Mouse (Mus musculus) C2C12 (cell line): Measurements from ENCODE around the gene Cpsf4l. TPM values are rescaled to one million over a fixed set of nuclear protein-coding genes. Genes with fewer than 3 reads are reported as not detected.

Source experiments
- H3K27me3 ChIP-seq: one replicate; pipeline ENCODE4 v1.6.1; 2011; ENCODE audit not compliant: control insufficient read depth, insufficient read depth, insufficient read length
- H3K36me3 ChIP-seq: one replicate; pipeline ENCODE4 v1.6.1; 2011; ENCODE audit not compliant: control insufficient read depth, insufficient read depth
- H3K4me3 ChIP-seq: one replicate; pipeline ENCODE4 v1.5.1; 2011; ENCODE audit warnings: mild to moderate bottlenecking, control low read depth; ENCODE audit not compliant: poor library complexity, insufficient read depth, severe bottlenecking
- H3K79me2 ChIP-seq: one replicate; pipeline ENCODE4 v1.6.1; 2011; ENCODE audit not compliant: control insufficient read depth, insufficient read depth
- H3K79me3 ChIP-seq: one replicate; pipeline ENCODE4 v1.6.1; 2011; ENCODE audit warnings: low read depth, control low read depth
- H3ac ChIP-seq: one replicate; pipeline ENCODE3; 2011; ENCODE audit warnings: low read depth; ENCODE audit not compliant: control insufficient read depth, insufficient read length
- CEBPB ChIP-seq: IDR thresholded peaks from one replicate; pipeline ENCODE4 v1.6.1; 2011; ENCODE audit warnings: low read depth, mild to moderate bottlenecking, control low read depth, moderate library complexity
- CTCF ChIP-seq: IDR thresholded peaks from one replicate; pipeline ENCODE4 v1.5.1; 2011; ENCODE audit not compliant: control insufficient read depth, insufficient read depth, insufficient read length
- FOSL1 ChIP-seq: IDR thresholded peaks from one replicate; pipeline ENCODE4 v1.8.0; 2011; ENCODE audit warnings: mild to moderate bottlenecking, low read length; ENCODE audit not compliant: poor library complexity, insufficient read depth, severe bottlenecking
- MAX ChIP-seq: IDR thresholded peaks from one replicate; pipeline ENCODE4 v1.6.1; 2011; ENCODE audit warnings: mild to moderate bottlenecking, control low read depth
- MYOD1 ChIP-seq: IDR thresholded peaks from one replicate; pipeline ENCODE4 v1.6.1; 2011; ENCODE audit warnings: low read depth; ENCODE audit not compliant: control insufficient read depth, insufficient read length
- MYOG ChIP-seq: IDR thresholded peaks from one replicate; pipeline ENCODE4 v1.6.1; 2011; ENCODE audit not compliant: control insufficient read depth, insufficient read length; ENCODE audit errors: extremely low read depth
- USF1 ChIP-seq: IDR thresholded peaks from one replicate; pipeline ENCODE4 v1.6.1; 2011; ENCODE audit warnings: low read depth, mild to moderate bottlenecking, control low read depth, moderate library complexity
- polyA plus RNA-seq: library from polyadenylated mRNA; unstranded; fragments of >200 nt; fragmentation: generic; extraction: Trizol; gene quantifications from one replicate; pipeline ENCODE4 v1.2.1, GENCODE M21; 2012; ENCODE audit warnings: missing spikeins

Gene Cpsf4l
- polyA plus RNA-seq, 1 experiment: not detected

DNA sequence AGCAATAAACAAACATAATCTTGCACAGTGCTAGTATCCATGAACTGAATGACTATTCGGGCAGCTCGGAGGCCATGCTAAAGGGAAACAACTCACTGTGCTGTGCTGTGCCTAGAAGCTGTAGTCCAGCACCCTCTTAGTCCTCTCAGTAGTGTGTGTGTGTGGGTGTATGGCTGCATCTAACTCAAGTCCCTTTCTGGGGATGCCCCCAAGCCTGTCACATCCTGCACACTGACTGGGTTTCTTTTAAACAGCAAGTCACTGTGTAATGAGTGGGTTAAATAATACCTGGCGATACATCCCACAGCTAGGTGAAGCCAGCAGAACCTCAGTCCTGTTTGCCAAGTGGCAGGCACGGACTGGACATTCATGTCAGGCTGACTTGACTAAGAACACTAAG lies 51.1 kb downstream of the Cpsf4l start:
- peaks cover 66% of the 10 kb centered on the region for H3K36me3 ChIP-seq

GRCm38 (mm10) chr11:113658319-113658718 lies 51.5 kb downstream of the Cpsf4l start:
- H3K27me3 ChIP-seq: no peaks in the 10 kb centered on the region
- H3K36me3 ChIP-seq: peaks cover 65% of the 10 kb centered on the region
- H3ac ChIP-seq: no peak overlapping the region
- H3K79me2 ChIP-seq: no peaks in the 10 kb centered on the region
- no peak for TF ChIP-seq FOSL1
- no peaks in the 10 kb centered on the region for H3K79me3 ChIP-seq
- no peak overlapping the region for H3K4me3 ChIP-seq

More for the DNA sequence above, 51.1 kb downstream of the Cpsf4l start:
- no peaks in the 10 kb centered on the region for H3K27me3 ChIP-seq
- no peak overlapping the region for H3ac ChIP-seq
- H3K79me2 ChIP-seq: peaks cover 4% of the 10 kb centered on the region
- H3K79me3 ChIP-seq: peaks cover 2% of the 10 kb centered on the region
- no peak for TF ChIP-seq USF1
- TF ChIP-seq FOSL1: no peak
- TF ChIP-seq CEBPB: no peak
- TF ChIP-seq MAX: no peak
- TF ChIP-seq MYOD1: no peak
- TF ChIP-seq MYOG: no peak
- TF ChIP-seq CTCF: no peak
- no peak overlapping the region for H3K4me3 ChIP-seq

DNA sequence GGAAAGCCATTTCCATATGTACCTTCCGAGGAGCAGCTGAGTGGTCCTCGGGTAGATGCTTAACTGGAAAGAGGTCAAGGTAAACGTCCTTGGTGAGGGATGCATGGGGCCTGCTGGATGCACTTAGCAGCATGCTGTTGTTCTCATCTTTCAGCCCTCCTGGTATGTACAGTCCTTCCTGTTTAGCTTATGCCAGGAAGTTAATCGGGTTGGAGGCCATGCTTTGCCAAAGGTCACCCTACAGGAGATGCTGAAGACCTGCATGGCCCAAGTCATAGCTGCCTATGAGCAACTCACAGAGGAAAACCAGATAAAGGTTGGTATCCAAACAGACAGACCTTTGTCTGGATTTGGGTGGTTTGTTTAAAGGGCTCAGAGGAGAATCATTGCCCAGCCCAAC lies 52.6 kb downstream of the Cpsf4l start:
- Histone ChIP-seq H3K79me2 (no peaks in the 10 kb centered on the region), H3K27me3 (no peaks in the 10 kb centered on the region), H3K36me3 (peaks cover 71% of the 10 kb centered on the region), H3K79me3 (no peaks in the 10 kb centered on the region), H3ac (no peak overlapping the region), H3K4me3 (no peak overlapping the region)
- TF ChIP-seq MYOG: no peak
- no peak for TF ChIP-seq MYOD1
- no peak for TF ChIP-seq MAX
- TF ChIP-seq CEBPB: no peak
- TF ChIP-seq USF1: no peak
- no peak for TF ChIP-seq FOSL1
- no peak for TF ChIP-seq CTCF

GRCm38 (mm10) chr11:113656511-113656932 lies 53.3 kb downstream of the Cpsf4l start:
- no peak overlapping the region for H3ac ChIP-seq
- TF ChIP-seq MAX: no peak
- no peak for TF ChIP-seq FOSL1
- TF ChIP-seq MYOD1: no peak
- TF ChIP-seq CTCF: no peak
- no peak for TF ChIP-seq CEBPB
- no peak for TF ChIP-seq USF1
- no peak for TF ChIP-seq MYOG
- no peaks in the 10 kb centered on the region for H3K27me3 ChIP-seq
- no peaks in the 10 kb centered on the region for H3K79me2 ChIP-seq
- no peak overlapping the region for H3K4me3 ChIP-seq
- H3K79me3 ChIP-seq: no peaks in the 10 kb centered on the region
- H3K36me3 ChIP-seq: peaks cover 69% of the 10 kb centered on the region

GRCm38 (mm10) chr11:113654561-113655270 lies 55.1 kb downstream of the Cpsf4l start:
- Histone ChIP-seq H3K4me3 (no peak overlapping the region), H3K36me3 (peaks cover 65% of the 10 kb centered on the region), H3K79me2 (peaks cover 9% of the 10 kb centered on the region), H3ac (no peak overlapping the region), H3K79me3 (peaks cover 2% of the 10 kb centered on the region), H3K27me3 (no peaks in the 10 kb centered on the region)
- TF ChIP-seq USF1: no peak
- no peak for TF ChIP-seq MAX
- no peak for TF ChIP-seq MYOG
- no peak for TF ChIP-seq FOSL1
- no peak for TF ChIP-seq MYOD1
- no peak for TF ChIP-seq CEBPB
- TF ChIP-seq CTCF: no peak

GRCm38 (mm10) chr11:113654105-113654504 lies 55.7 kb downstream of the Cpsf4l start:
- Histone ChIP-seq H3ac (no peak overlapping the region), H3K27me3 (no peaks in the 10 kb centered on the region), H3K4me3 (no peak overlapping the region), H3K79me2 (peaks cover 9% of the 10 kb centered on the region), H3K36me3 (peaks cover 61% of the 10 kb centered on the region), H3K79me3 (peaks cover 2% of the 10 kb centered on the region)
- no peak for TF ChIP-seq MYOD1
- no peak for TF ChIP-seq MAX
- TF ChIP-seq CEBPB: no peak
